Mouse (Mus musculus) spleen, embryonic (tissue): ENCODE measurements around the gene Fbxw7.

ENCODE experiments used
- CTCF ChIA-PET: fragments of 350-600 bp; sonication (Branson Sonifier 250); formaldehyde crosslinking; loops from one replicate; lab custom pipeline; 2022; lab: Charles Lee

Fbxw7 gene

GRCm38 (mm10) chr3:84883817-84884483, 68.9 kb downstream of the Fbxw7 start:
- CTCF ChIA-PET = interaction anchor here (1.2 kb wide), 1 partner anchor 9 kb away, joined by 4 read pairs; no protein-coding TSS in a partner anchor

- CTCF ChIA-PET = interaction anchor here (0.6 kb wide), 1 partner anchor 47 kb away, joined by 8 read pairs; no protein-coding TSS in a partner anchor
These were observed 74.6 kb downstream of the Fbxw7 start for GRCm38 (mm10) chr3:84889648-84890047.

- CTCF ChIA-PET = no interaction called here
These were observed 75.9 kb downstream of the Fbxw7 start for GRCm38 (mm10) chr3:84890983-84891382.

GRCm38 (mm10) chr3:84897952-84898351, 82.9 kb downstream of the Fbxw7 start:
- CTCF ChIA-PET = interaction anchor here (0.5 kb wide), 1 partner anchor 124 kb away, joined by 3 read pairs; no protein-coding TSS in a partner anchor

GRCm38 (mm10) chr3:84906528-84906927, 91.5 kb downstream of the Fbxw7 start:
- CTCF ChIA-PET = interaction anchor here (0.5 kb wide), 1 partner anchor 247 kb away, joined by 7 read pairs; no protein-coding TSS in a partner anchor

- CTCF ChIA-PET = no interaction called here
These were observed 99.2 kb downstream of the Fbxw7 start for GRCm38 (mm10) chr3:84914284-84914683.

GRCm38 (mm10) chr3:84917903-84918679, 103.0 kb downstream of the Fbxw7 start:
- CTCF ChIA-PET = interaction anchor here (0.6 to 0.7 kb wide), 3 partner anchors 594 to 1124 kb away, joined by 3 to 13 read pairs (median 4); no protein-coding TSS in a partner anchor

GRCm38 (mm10) chr3:84921704-84922420, 106.8 kb downstream of the Fbxw7 start:
- CTCF ChIA-PET = interaction anchor here (0.6 kb wide), 1 partner anchor 330 kb away, joined by 3 read pairs; no protein-coding TSS in a partner anchor

- CTCF ChIA-PET = no interaction called here
These were observed 108.2 kb downstream of the Fbxw7 start for GRCm38 (mm10) chr3:84923256-84923655.

- CTCF ChIA-PET = no interaction called here
These were observed 108.6 kb downstream of the Fbxw7 start for GRCm38 (mm10) chr3:84923670-84924069.

- CTCF ChIA-PET = no interaction called here
These were observed 110.2 kb downstream of the Fbxw7 start for GRCm38 (mm10) chr3:84925229-84925628.

GRCm38 (mm10) chr3:84926140-84926539, 111.1 kb downstream of the Fbxw7 start:
- CTCF ChIA-PET = no interaction called here

GRCm38 (mm10) chr3:84927168-84927794, 112.2 kb downstream of the Fbxw7 start:
- CTCF ChIA-PET = interaction anchor here (0.6 kb wide), 1 partner anchor 953 kb away, joined by 3 read pairs; no protein-coding TSS in a partner anchor

GRCm38 (mm10) chr3:84927901-84928300, 112.8 kb downstream of the Fbxw7 start:
- CTCF ChIA-PET = no interaction called here

- CTCF ChIA-PET = no interaction called here
These were observed 114.1 kb downstream of the Fbxw7 start for GRCm38 (mm10) chr3:84929171-84929570.

GRCm38 (mm10) chr3:84930683-84931082, 115.6 kb downstream of the Fbxw7 start:
- CTCF ChIA-PET = no interaction called here

- CTCF ChIA-PET = no interaction called here
These were observed 120.7 kb downstream of the Fbxw7 start for GRCm38 (mm10) chr3:84935729-84936128.

GRCm38 (mm10) chr3:84936252-84936651, 121.2 kb downstream of the Fbxw7 start:
- CTCF ChIA-PET = no interaction called here

GRCm38 (mm10) chr3:84936956-84937355, 121.9 kb downstream of the Fbxw7 start:
- CTCF ChIA-PET = no interaction called here

GRCm38 (mm10) chr3:84937360-84938355, 122.6 kb downstream of the Fbxw7 start:
- CTCF ChIA-PET = no interaction called here
